Mouse (Mus musculus) testis, adult 2 months (tissue): ENCODE data around the gene Olfml1.

Experiments
- CTCF ChIP-seq: fragments of 200-500 bp; IDR thresholded peaks from 2 replicates; pipeline ENCODE4 v1.5.1; 2012; ENCODE audit warnings: low read depth, mild to moderate bottlenecking, inconsistent platforms, low read length, moderate library complexity; ENCODE audit not compliant: control insufficient read depth, insufficient read depth, insufficient replicate concordance
- POLR2A ChIP-seq: fragments of 200-500 bp; IDR thresholded peaks from 2 replicates; pipeline ENCODE4 v1.6.1; 2012; ENCODE audit warnings: low read depth, mild to moderate bottlenecking, inconsistent platforms, low read length, moderate library complexity; ENCODE audit not compliant: control insufficient read depth

DNA sequence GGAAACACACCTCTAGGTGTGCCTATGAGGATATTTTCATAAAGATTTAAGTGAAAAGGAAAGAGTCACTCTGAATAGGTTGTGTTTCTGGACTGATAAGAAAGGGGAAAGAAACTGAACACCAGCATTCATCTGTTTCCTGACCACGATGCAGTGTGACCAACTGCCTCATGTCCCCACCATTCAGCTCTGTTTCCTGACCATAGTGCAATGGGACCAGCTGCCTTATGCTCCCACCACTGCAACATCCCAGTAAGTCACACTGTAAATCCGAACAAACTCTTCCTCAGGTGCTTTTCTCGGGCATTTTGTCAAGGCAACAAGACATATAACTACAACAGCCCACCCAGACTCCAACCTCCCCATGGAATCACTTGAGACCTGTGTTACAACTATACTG lies 5.7 kb upstream of the Olfml1 start:
- no peak for TF ChIP-seq CTCF
- TF ChIP-seq POLR2A = no peak
